Mouse (Mus musculus) T-helper 1 cell (primary cell): ENCODE data around the gene B4galnt4.

Experiments used
- in situ Hi-C: fragments of 300-600 bp; cut with MboI, MseI; formaldehyde crosslinking; loops from one replicate; pipeline ENCODE4 v1.15.1; 2025; ENCODE audit warnings: high pct_unique_total_duplicates

Gene B4galnt4

GRCm38 (mm10) chr7:141070058-141070862 lies 9.4 kb downstream of the B4galnt4 start:
- in situ Hi-C loops: no loop called here

GRCm38 (mm10) chr7:141072017-141072745 lies 11.3 kb downstream of the B4galnt4 start:
- in situ Hi-C loops: no loop called here

- in situ Hi-C loops: no loop called here
These were observed 12.9 kb downstream of the B4galnt4 start for GRCm38 (mm10) chr7:141073782-141074181.

GRCm38 (mm10) chr7:141077841-141078240 lies 16.9 kb downstream of the B4galnt4 start, which contains the start of gene Pkp3:
Pkp3 (plus strand) TSS chr7:141078218.
- in situ Hi-C loops: no loop called here

- in situ Hi-C loops: no loop called here
These were observed 18.0 kb downstream of the B4galnt4 start for GRCm38 (mm10) chr7:141078876-141079275.

GRCm38 (mm10) chr7:141079481-141080449 lies 18.9 kb downstream of the B4galnt4 start:
- in situ Hi-C loops: no loop called here

GRCm38 (mm10) chr7:141087894-141088293 lies 27.0 kb downstream of the B4galnt4 start:
- in situ Hi-C loops: no loop called here

- in situ Hi-C loops: no loop called here
These were observed 27.6 kb downstream of the B4galnt4 start for GRCm38 (mm10) chr7:141088473-141088872.

- in situ Hi-C loops: loop anchor here (10.0 kb wide), 1 partner anchor 85 kb away; the partner anchor contains the start of gene Rnh1
These were observed 29.3 kb downstream of the B4galnt4 start for GRCm38 (mm10) chr7:141090228-141090627.

- in situ Hi-C loops: loop anchor here (10.0 kb wide), 1 partner anchor 83 kb away; the partner anchor contains the start of gene Rnh1
These were observed 31.3 kb downstream of the B4galnt4 start for GRCm38 (mm10) chr7:141092051-141092735.

- in situ Hi-C loops: loop anchor here (10.0 kb wide), 1 partner anchor 81 kb away; the partner anchor contains the start of gene Rnh1
These were observed 33.0 kb downstream of the B4galnt4 start for GRCm38 (mm10) chr7:141093950-141094349.

- in situ Hi-C loops: loop anchor here (10.0 kb wide), 1 partner anchor 80 kb away; the partner anchor contains the start of gene Rnh1
These were observed 33.7 kb downstream of the B4galnt4 start for GRCm38 (mm10) chr7:141094487-141095205.

- in situ Hi-C loops: loop anchor here (10.0 kb wide), 1 partner anchor 79 kb away; the partner anchor contains the start of gene Rnh1
These were observed 35.1 kb downstream of the B4galnt4 start for GRCm38 (mm10) chr7:141096021-141096420.

GRCm38 (mm10) chr7:141096649-141097056 lies 35.7 kb downstream of the B4galnt4 start:
- in situ Hi-C loops: loop anchor here (10.0 kb wide), 1 partner anchor 78 kb away; the partner anchor contains the start of gene Rnh1

GRCm38 (mm10) chr7:141097177-141097576 lies 36.3 kb downstream of the B4galnt4 start:
- in situ Hi-C loops: loop anchor here (10.0 kb wide), 1 partner anchor 78 kb away; the partner anchor contains the start of gene Rnh1

GRCm38 (mm10) chr7:141099911-141100691 lies 39.2 kb downstream of the B4galnt4 start, which contains the start of gene Sigirr:
Sigirr (minus strand) TSS chr7:141100572.
- in situ Hi-C loops: loop anchor here (10.0 kb wide), 1 partner anchor 75 kb away; the partner anchor contains the start of gene Rnh1

GRCm38 (mm10) chr7:141103161-141103560 lies 42.3 kb downstream of the B4galnt4 start:
- in situ Hi-C loops: no loop called here

GRCm38 (mm10) chr7:141115874-141116273 lies 55.0 kb downstream of the B4galnt4 start:
- in situ Hi-C loops: no loop called here

- in situ Hi-C loops: no loop called here
These were observed 56.7 kb downstream of the B4galnt4 start, which contains the start of gene Ano9 for GRCm38 (mm10) chr7:141117636-141118035. Ano9 (minus strand) TSS chr7:141117806.
